Mouse (Mus musculus): ENCODE results near the gene Tnfrsf8. TPM values are rescaled to one million over a fixed set of nuclear protein-coding genes. Genes with fewer than 3 reads are reported as not detected.
A peak's percentile ranks its signal among the peaks of the same experiment; 100 is the strongest.

The Tnfrsf8 gene
- polyA plus RNA-seq, 1 experiment = not detected

DNA sequence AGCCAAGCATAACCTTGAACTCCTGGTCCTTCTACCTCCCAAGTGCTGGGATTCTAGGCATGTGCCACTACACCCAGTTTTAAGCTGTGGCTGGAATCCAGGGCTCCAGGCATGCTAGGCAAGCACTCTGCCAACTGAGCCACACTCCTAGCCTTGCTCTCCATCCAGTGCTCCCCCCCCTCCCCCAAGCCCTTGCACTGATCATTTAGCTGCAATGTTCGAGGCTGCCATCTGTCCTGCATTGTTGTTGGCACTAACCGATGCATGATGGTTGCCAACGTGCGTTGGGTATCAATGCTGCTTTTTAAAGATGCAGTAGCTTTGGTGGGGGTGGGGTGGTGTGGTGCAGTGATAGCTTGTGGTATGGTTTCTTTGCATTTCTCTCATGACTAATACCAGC is 10.9 kb downstream of the Tnfrsf8 start:
- no peak overlapping the region for H3K4me3 ChIP-seq (replicated peaks; ENCODE audit: control insufficient read depth, low read depth, low read length)
- no peaks in the 10 kb centered on the region; the same call in 1 of the 2 replicates for H3K4me1 ChIP-seq (ENCODE audit: control insufficient read depth, insufficient read depth, low read length)
- H3K27ac ChIP-seq (ENCODE audit: control insufficient read depth, insufficient read depth, low read depth, low read length, poor library complexity) = no peak overlapping the region
- WGBS = 84% methylated on average over 4 of the region's 4 CpGs
- no peak for TF ChIP-seq POLR2A (IDR thresholded peaks at IDR 0.05; ENCODE audit: borderline replicate concordance, control insufficient read depth, low read depth, low read length)
- no peak for TF ChIP-seq CTCF (IDR thresholded peaks at IDR 0.05; ENCODE audit: control insufficient read depth, insufficient read depth, low read length)

DNA sequence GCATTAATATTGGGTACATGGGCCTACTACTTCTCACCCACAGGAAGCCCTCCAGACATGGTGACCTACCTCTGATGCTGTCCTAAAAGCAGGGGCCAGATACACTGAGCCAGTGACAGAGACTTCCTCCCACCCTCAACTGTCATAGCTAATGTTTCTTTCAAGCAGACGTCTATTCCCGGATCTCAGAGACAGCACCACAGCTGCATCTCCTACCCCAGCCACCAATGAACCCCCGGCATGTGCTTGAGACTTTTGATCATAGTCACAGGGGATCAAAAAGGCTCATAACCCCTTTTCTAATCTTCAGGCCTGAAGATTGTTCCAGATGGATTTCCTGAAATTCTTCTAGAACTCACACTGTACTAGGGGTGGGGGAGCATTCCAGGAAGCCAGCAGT is 12.9 kb downstream of the Tnfrsf8 start:
- WGBS = 71% methylated on average over 3 of the region's 3 CpGs
- H3K4me3 ChIP-seq (replicated peaks; ENCODE audit: control insufficient read depth, low read depth, low read length) = no peak overlapping the region
- H3K27ac ChIP-seq (ENCODE audit: control insufficient read depth, insufficient read depth, low read depth, low read length, poor library complexity) = no peak overlapping the region
- H3K4me1 ChIP-seq (ENCODE audit: control insufficient read depth, insufficient read depth, low read length) = no peaks in the 10 kb centered on the region; the same call in 1 of the 2 replicates
- TF ChIP-seq POLR2A (IDR thresholded peaks at IDR 0.05; ENCODE audit: borderline replicate concordance, control insufficient read depth, low read depth, low read length) = no peak
- TF ChIP-seq CTCF (IDR thresholded peaks at IDR 0.05; ENCODE audit: control insufficient read depth, insufficient read depth, low read length) = no peak

DNA sequence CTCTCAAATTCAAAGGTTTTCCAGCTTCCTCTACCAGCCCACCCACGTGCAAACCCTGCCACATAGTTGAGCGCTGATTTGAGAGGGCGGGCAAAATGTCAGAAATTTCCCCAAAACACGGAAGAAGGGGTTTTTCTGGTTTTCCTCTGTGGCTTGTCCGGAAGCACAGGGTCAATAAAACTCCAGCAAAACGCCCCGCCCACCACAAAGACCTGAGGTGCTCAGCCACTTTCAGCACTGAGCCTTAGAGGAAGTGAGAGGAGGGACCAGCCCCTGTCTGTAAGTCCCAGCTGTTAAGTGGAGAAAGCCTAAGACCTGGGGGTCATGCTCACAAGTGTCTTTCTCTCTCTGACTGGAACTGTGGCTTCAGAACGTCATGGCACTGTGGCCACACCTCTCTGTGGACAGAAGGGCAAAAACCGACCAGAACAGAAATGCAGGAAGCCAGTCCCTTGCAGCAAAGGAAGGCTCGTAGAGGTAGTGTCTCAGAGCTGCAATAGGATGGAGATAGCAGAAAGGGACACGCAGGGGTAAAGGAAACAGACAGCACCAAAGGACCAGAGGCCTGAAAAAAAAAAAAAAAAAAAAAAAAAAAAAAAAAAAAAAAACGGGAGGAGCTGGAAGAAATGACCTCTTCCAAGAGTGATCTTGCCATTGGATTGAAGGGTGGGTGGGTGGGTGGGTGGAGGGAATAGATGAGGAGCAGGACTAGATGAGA is 14.6 kb downstream of the Tnfrsf8 start:
- Histone ChIP-seq H3K4me3 (replicated peaks; ENCODE audit: control insufficient read depth, low read depth, low read length) (no peak overlapping the region), H3K4me1 (ENCODE audit: control insufficient read depth, insufficient read depth, low read length) (no peaks in the 10 kb centered on the region), H3K27ac (ENCODE audit: control insufficient read depth, insufficient read depth, low read depth, low read length, poor library complexity) (no peak overlapping the region)
- no peak for TF ChIP-seq POLR2A (IDR thresholded peaks at IDR 0.05; ENCODE audit: borderline replicate concordance, control insufficient read depth, low read depth, low read length)
- no peak for TF ChIP-seq CTCF (IDR thresholded peaks at IDR 0.05; ENCODE audit: control insufficient read depth, insufficient read depth, low read length)
- 4% methylated on average over 12 of the region's 12 CpGs for WGBS

DNA sequence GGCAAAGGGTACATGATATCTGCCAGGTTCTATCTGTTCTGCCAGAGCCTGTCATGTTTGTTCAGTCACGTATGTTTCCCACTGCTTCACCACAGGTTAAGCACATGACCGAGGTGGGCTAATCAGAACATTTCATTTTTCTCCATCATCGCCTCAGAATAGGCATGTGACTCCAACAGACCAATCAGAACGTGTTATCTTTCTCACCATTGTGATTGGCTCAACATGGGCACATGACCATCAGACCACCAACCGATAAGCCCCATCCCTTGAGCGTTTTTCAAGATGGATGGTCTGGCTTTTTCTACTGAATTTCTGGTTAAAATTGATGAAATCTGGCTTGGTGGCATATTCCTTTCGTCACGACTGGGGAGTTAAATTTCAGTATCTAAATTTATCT is 15.6 kb downstream of the Tnfrsf8 start:
- no peaks in the 10 kb centered on the region for H3K4me1 ChIP-seq (ENCODE audit: control insufficient read depth, insufficient read depth, low read length)
- no peak overlapping the region for H3K27ac ChIP-seq (ENCODE audit: control insufficient read depth, insufficient read depth, low read depth, low read length, poor library complexity)
- WGBS = 83% methylated on average over 8 of the region's 8 CpGs
- TF ChIP-seq POLR2A (IDR thresholded peaks at IDR 0.05; ENCODE audit: borderline replicate concordance, control insufficient read depth, low read depth, low read length) (no peak), CTCF (IDR thresholded peaks at IDR 0.05; ENCODE audit: control insufficient read depth, insufficient read depth, low read length) (no peak)
- no peak overlapping the region for H3K4me3 ChIP-seq (replicated peaks; ENCODE audit: control insufficient read depth, low read depth, low read length)

DNA sequence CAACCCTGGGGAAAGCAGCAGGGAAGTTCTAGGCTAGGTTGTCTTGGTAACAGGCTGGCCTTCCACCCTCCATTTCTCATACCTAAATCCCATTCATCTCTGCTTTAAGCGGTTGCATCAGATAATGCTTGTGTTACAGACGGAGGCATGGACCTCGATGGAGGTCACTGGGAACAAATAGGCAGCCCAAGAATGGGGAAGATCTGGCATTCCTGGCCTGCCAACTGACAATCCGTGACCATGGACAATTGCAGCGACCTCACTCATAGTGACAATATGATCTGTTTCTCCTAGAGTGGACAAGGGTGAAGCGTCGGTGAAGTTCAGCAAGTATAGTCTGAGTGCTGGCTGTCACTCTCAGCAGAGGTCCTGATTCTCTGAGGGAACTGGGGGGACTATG is 16.1 kb downstream of the Tnfrsf8 start:
- H3K4me3 ChIP-seq (replicated peaks; ENCODE audit: control insufficient read depth, low read depth, low read length) = no peak overlapping the region
- no peak for TF ChIP-seq POLR2A (IDR thresholded peaks at IDR 0.05; ENCODE audit: borderline replicate concordance, control insufficient read depth, low read depth, low read length)
- no peak for TF ChIP-seq CTCF (IDR thresholded peaks at IDR 0.05; ENCODE audit: control insufficient read depth, insufficient read depth, low read length)
- no peaks in the 10 kb centered on the region for H3K4me1 ChIP-seq (ENCODE audit: control insufficient read depth, insufficient read depth, low read length)
- 88% methylated on average over 7 of the region's 7 CpGs for WGBS
- H3K27ac ChIP-seq (ENCODE audit: control insufficient read depth, insufficient read depth, low read depth, low read length, poor library complexity) = no peak overlapping the region

DNA sequence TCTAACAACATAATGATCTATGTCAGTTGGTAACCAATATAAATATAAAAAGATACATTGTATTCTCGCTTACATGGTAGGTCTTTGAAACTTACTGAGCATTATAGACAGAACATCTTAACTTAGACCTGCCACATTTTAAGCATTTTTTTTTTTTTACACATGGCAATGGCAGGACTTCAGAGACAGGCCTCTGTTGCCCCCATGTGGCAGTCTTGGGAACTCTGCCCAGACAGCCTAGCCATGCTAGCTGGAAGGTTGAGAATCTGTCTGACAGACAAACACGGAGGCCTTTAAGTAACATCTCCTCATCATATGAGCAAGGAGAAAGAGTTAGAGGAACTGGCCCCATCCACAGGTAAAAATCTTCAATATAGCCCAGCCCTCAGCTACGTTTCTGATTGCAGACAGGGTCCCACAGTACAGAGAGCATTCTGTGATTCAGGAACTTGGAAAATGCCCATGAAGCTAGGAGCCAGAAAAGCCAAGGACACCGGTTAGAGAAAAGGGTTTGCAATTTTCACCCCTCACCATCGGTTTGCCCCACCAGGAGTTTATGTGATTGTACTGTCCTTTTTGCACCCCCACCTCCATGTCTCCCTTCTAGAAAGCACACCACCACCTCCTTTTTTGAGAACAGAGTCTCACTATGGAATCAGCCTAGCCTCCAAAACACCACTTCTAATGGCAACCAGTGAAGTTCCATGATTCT is 19.2 kb downstream of the Tnfrsf8 start:
- 38% methylated on average over 5 of the region's 5 CpGs for WGBS
- no peaks in the 10 kb centered on the region for H3K4me1 ChIP-seq (ENCODE audit: control insufficient read depth, insufficient read depth, low read length)
- TF ChIP-seq POLR2A (IDR thresholded peaks at IDR 0.05; ENCODE audit: borderline replicate concordance, control insufficient read depth, low read depth, low read length) (no peak), CTCF (IDR thresholded peaks at IDR 0.05; ENCODE audit: control insufficient read depth, insufficient read depth, low read length) (peak; percentile 79)
- no peak overlapping the region for H3K27ac ChIP-seq (ENCODE audit: control insufficient read depth, insufficient read depth, low read depth, low read length, poor library complexity)
- H3K4me3 ChIP-seq (replicated peaks; ENCODE audit: control insufficient read depth, low read depth, low read length) = no peak overlapping the region

DNA sequence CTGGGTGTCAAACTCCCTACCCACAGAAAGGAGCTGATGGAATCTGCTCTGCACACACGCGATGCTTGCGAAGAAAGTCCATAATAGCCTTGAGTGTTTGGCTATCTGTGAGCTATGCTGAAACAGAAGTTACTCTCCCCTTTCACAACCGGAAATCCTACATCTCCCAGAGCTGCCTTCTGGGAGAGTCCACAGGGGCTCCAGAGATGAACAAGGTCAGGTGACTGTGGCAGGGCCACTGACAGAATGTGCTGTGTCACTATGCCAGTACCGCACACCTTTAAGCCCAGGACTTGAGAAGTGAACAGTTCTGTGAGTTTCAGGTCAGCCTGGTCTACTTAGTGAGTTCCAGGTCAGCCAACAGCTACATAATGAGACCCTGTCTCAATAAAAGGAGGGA is 20.4 kb downstream of the Tnfrsf8 start:
- no peak overlapping the region for H3K4me3 ChIP-seq (replicated peaks; ENCODE audit: control insufficient read depth, low read depth, low read length)
- TF ChIP-seq POLR2A (IDR thresholded peaks at IDR 0.05; ENCODE audit: borderline replicate concordance, control insufficient read depth, low read depth, low read length) = no peak
- TF ChIP-seq CTCF (IDR thresholded peaks at IDR 0.05; ENCODE audit: control insufficient read depth, insufficient read depth, low read length) = no peak
- WGBS = 69% methylated on average over 5 of the region's 5 CpGs
- H3K27ac ChIP-seq (ENCODE audit: control insufficient read depth, insufficient read depth, low read depth, low read length, poor library complexity) = no peak overlapping the region
- H3K4me1 ChIP-seq (ENCODE audit: control insufficient read depth, insufficient read depth, low read length) = no peaks in the 10 kb centered on the region

DNA sequence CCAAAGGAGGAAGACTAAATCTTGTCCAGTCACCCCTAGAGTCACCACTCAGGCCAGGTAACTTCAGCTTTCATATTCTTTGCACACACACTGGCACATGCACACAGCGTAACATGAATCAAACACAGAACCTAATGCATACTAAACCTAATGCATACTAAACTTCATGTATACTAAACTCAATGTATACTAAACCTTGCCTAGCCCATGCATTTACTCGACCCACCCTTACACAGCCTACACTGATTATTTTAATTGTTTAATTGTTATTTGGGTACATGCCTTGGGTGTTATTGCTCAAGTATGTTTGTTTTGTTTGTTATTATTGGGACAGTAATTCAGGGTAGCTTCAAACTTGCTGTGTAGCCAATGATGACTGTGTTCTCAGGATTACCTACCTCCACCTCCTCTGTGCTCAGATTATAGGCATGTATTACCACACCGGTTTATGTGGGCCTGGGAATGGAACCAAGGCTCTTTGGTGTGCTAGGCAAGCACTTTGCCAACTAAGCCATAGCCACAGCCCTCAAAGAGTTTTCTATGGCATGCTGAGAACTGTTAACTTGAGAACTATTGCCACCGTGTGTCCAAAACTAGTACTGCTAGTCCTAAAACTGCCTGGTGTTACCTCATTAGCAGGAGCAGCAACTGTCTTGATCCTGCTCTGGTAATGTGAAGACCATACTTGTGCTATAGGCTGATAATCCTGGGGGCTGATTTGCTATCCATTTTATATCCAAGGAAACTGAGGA is 28.4 kb downstream of the Tnfrsf8 start:
- no peak overlapping the region for H3K4me3 ChIP-seq (replicated peaks; ENCODE audit: control insufficient read depth, low read depth, low read length)
- H3K4me1 ChIP-seq (ENCODE audit: control insufficient read depth, insufficient read depth, low read length) = no peaks in the 10 kb centered on the region
- TF ChIP-seq CTCF (IDR thresholded peaks at IDR 0.05; ENCODE audit: control insufficient read depth, insufficient read depth, low read length) (no peak), POLR2A (IDR thresholded peaks at IDR 0.05; ENCODE audit: borderline replicate concordance, control insufficient read depth, low read depth, low read length) (no peak)
- WGBS = 39% methylated on average over 4 of the region's 4 CpGs
- H3K27ac ChIP-seq (ENCODE audit: control insufficient read depth, insufficient read depth, low read depth, low read length, poor library complexity) = no peak overlapping the region
